Mouse (Mus musculus): ENCODE results near the gene Grb10.

Grb10 gene

GRCm38 (mm10) chr11:12034371-12034770 lies 4.1 kb downstream of the Grb10 start:
- in situ Hi-C loops (cut with MboI, MseI), result no loop called here

- in situ Hi-C loops (cut with MboI, MseI), result no loop called here
Observed at GRCm38 (mm10) chr11:12032831-12033230, 5.7 kb downstream of the Grb10 start.

GRCm38 (mm10) chr11:12026638-12027037 lies 11.8 kb downstream of the Grb10 start:
- in situ Hi-C loops (cut with MboI, MseI), result no loop called here

- in situ Hi-C loops (cut with MboI, MseI), result no loop called here
Observed at GRCm38 (mm10) chr11:12025756-12026593, 12.5 kb downstream of the Grb10 start.

GRCm38 (mm10) chr11:12025392-12025755 lies 13.1 kb downstream of the Grb10 start:
- in situ Hi-C loops (cut with MboI, MseI), result no loop called here

- in situ Hi-C loops (cut with MboI, MseI), result no loop called here
Observed at GRCm38 (mm10) chr11:12023051-12023450, 15.4 kb downstream of the Grb10 start.

- in situ Hi-C loops (cut with MboI, MseI), result loop anchor here (10.0 kb wide), 1 partner anchor 265 kb away; no protein-coding TSS in a partner anchor
Observed at GRCm38 (mm10) chr11:12019651-12020050, 18.8 kb downstream of the Grb10 start.

- in situ Hi-C loops (cut with MboI, MseI), result loop anchor here (10.0 kb wide), 1 partner anchor 266 kb away; no protein-coding TSS in a partner anchor
Observed at GRCm38 (mm10) chr11:12018604-12019003, 19.9 kb downstream of the Grb10 start.

GRCm38 (mm10) chr11:12010084-12010483 lies 28.4 kb downstream of the Grb10 start:
- in situ Hi-C loops (cut with MboI, MseI), result loop anchor here (10.0 kb wide), 1 partner anchor 275 kb away; no protein-coding TSS in a partner anchor

- in situ Hi-C loops (cut with MboI, MseI), result no loop called here
Observed at GRCm38 (mm10) chr11:12000293-12000910, 38.1 kb downstream of the Grb10 start.

- in situ Hi-C loops (cut with MboI, MseI), result no loop called here
Observed at GRCm38 (mm10) chr11:11998881-11999280, 39.6 kb downstream of the Grb10 start.

GRCm38 (mm10) chr11:11997045-11997444 lies 41.4 kb downstream of the Grb10 start:
- in situ Hi-C loops (cut with MboI, MseI), result no loop called here

- in situ Hi-C loops (cut with MboI, MseI), result no loop called here
Observed at GRCm38 (mm10) chr11:11995371-11995770, 43.1 kb downstream of the Grb10 start.

GRCm38 (mm10) chr11:11993807-11994206 lies 44.7 kb downstream of the Grb10 start:
- in situ Hi-C loops (cut with MboI, MseI), result no loop called here

GRCm38 (mm10) chr11:11993183-11993582 lies 45.3 kb downstream of the Grb10 start:
- in situ Hi-C loops (cut with MboI, MseI), result no loop called here

GRCm38 (mm10) chr11:11989850-11990249 lies 48.6 kb downstream of the Grb10 start:
- in situ Hi-C loops (cut with MboI, MseI), result no loop called here

GRCm38 (mm10) chr11:11987233-11987632 lies 51.2 kb downstream of the Grb10 start:
- in situ Hi-C loops (cut with MboI, MseI), result no loop called here

GRCm38 (mm10) chr11:11978611-11979197 lies 59.8 kb downstream of the Grb10 start:
- in situ Hi-C loops (cut with MboI, MseI), result no loop called here

- in situ Hi-C loops (cut with MboI, MseI), result loop anchor here (5.0 to 25.0 kb wide), 3 partner anchors 162 to 517 kb away; no protein-coding TSS in a partner anchor
Observed at GRCm38 (mm10) chr11:11974591-11975255, 63.8 kb downstream of the Grb10 start.

- in situ Hi-C loops (cut with MboI, MseI), result loop anchor here (5.0 to 25.0 kb wide), 3 partner anchors 161 to 516 kb away; no protein-coding TSS in a partner anchor
Observed at GRCm38 (mm10) chr11:11973366-11974014, 65.0 kb downstream of the Grb10 start.

Measured in regulatory T cell (primary cell).